Mouse (Mus musculus) hindbrain, embryonic 13.5 days (tissue): ENCODE measurements around the gene Gm2042. TPM values are rescaled to one million over a fixed set of nuclear protein-coding genes. Genes with fewer than 3 reads are reported as not detected.
"Not testable (repeated sequence)": the region's sequence is repeated elsewhere in the genome, so short reads cannot be mapped to it uniquely, and the experiment has no call there.

Experiments used
- ATAC-seq: fragments of 200-750 bp; cut with Nextera tagmentation; 2 replicates; pipeline ENCODE4 v1.8.0; 2017; ENCODE audit warnings: moderate TSS enrichment; ENCODE audit not compliant: low FRiP score
- H3K27ac ChIP-seq: fragments of 300-500 bp; sonication (generic); 2 replicates; pipeline ENCODE4 v1.5.1; 2015; ENCODE audit warnings: inconsistent platforms, mild to moderate bottlenecking, moderate library complexity
- H3K27me3 ChIP-seq: fragments of 300-500 bp; sonication (generic); 2 replicates; pipeline ENCODE4 v1.6.1; 2015; ENCODE audit warnings: mild to moderate bottlenecking, inconsistent platforms
- H3K36me3 ChIP-seq: fragments of 300-500 bp; sonication (generic); 2 replicates; pipeline ENCODE4 v1.6.1; 2015; ENCODE audit warnings: mild to moderate bottlenecking, inconsistent platforms
- H3K4me1 ChIP-seq: fragments of 300-500 bp; sonication (generic); replicated peaks from 2 replicates; pipeline ENCODE4 v1.6.1; 2015; ENCODE audit warnings: inconsistent platforms
- H3K4me2 ChIP-seq: fragments of 300-500 bp; sonication (generic); 2 replicates; pipeline ENCODE4 v1.6.1; 2015; ENCODE audit warnings: inconsistent platforms, mild to moderate bottlenecking, moderate library complexity
- H3K4me3 ChIP-seq: fragments of 300-500 bp; sonication (generic); 2 replicates; pipeline ENCODE4 v1.5.1; 2015; ENCODE audit warnings: mild to moderate bottlenecking, inconsistent platforms
- H3K9ac ChIP-seq: fragments of 300-500 bp; sonication (generic); 2 replicates; pipeline ENCODE4 v1.6.1; 2015; ENCODE audit warnings: mild to moderate bottlenecking, inconsistent platforms
- H3K9me3 ChIP-seq: fragments of 300-500 bp; sonication (generic); 2 replicates; pipeline ENCODE4 v1.6.1; 2016; ENCODE audit warnings: inconsistent platforms
- WGBS: fragments of 180-500 bp; shearing (Covaris S2); methylation state at CpG from one replicate; pipeline ENCODE4 v1.1.7; 2015; 5-methylcytosine and 5-hydroxymethylcytosine counted together
- polyA plus RNA-seq: library from polyadenylated mRNA; unstranded; fragments of >200 nt; fragmentation: Nextera tagmentation; extraction: Ambion mirVana; gene quantifications from 2 replicates; pipeline ENCODE4 v1.2.1, GENCODE M21; 2015

Gm2042 gene
- not detected in 2 replicates for polyA plus RNA-seq

- H3K4me1 ChIP-seq, H3K4me2 ChIP-seq, H3K9ac ChIP-seq, H3K36me3 ChIP-seq, H3K27ac ChIP-seq, H3K4me3 ChIP-seq, H3K27me3 ChIP-seq, ATAC-seq, H3K9me3 ChIP-seq: not testable (repeated sequence)
- WGBS: 91% methylated on average over 2 of the region's 2 CpGs
These were observed at the start of gene Gm2042 for GRCm38 (mm10) chr12:87953780-87954179. Gene Gm2042 (plus strand): TSS chr12:87954080.

- not testable (repeated sequence) for H3K4me2 ChIP-seq, H3K9ac ChIP-seq, H3K27me3 ChIP-seq, H3K27ac ChIP-seq, H3K36me3 ChIP-seq, H3K9me3 ChIP-seq, H3K4me3 ChIP-seq, ATAC-seq, H3K4me1 ChIP-seq
- 77% methylated on average over 2 of the region's 2 CpGs for WGBS
These were observed 34.2 kb upstream of the Gm2042 start, which contains the start of gene Gm2035 for GRCm38 (mm10) chr12:87919721-87920120. Gene Gm2035 (minus strand): TSS chr12:87919857.

- H3K9ac ChIP-seq, H3K4me3 ChIP-seq, H3K27ac ChIP-seq, H3K27me3 ChIP-seq, H3K36me3 ChIP-seq, H3K4me2 ChIP-seq, H3K4me1 ChIP-seq, H3K9me3 ChIP-seq, ATAC-seq: not testable (repeated sequence)
These were observed 30.1 kb downstream of the Gm2042 start for GRCm38 (mm10) chr12:87984000-87984399.

- not testable (repeated sequence) for H3K27me3 ChIP-seq, H3K4me1 ChIP-seq, H3K27ac ChIP-seq, H3K9ac ChIP-seq, H3K9me3 ChIP-seq, H3K4me2 ChIP-seq, H3K36me3 ChIP-seq, ATAC-seq, H3K4me3 ChIP-seq
- 77% methylated on average over 3 of the region's 3 CpGs for WGBS
These were observed 50.2 kb downstream of the Gm2042 start for GRCm38 (mm10) chr12:88004118-88004517.

Other genes with a start within 250 kb of the Gm2042 start
- gene Gm21319, start 178.3 kb upstream of the Gm2042 start, polyA plus RNA-seq: not detected in 2 replicates
- not detected in 2 replicates for gene Gm21936, start 158.6 kb upstream of the Gm2042 start, polyA plus RNA-seq
- gene BB287469, start 137.5 kb upstream of the Gm2042 start, polyA plus RNA-seq: not detected in 2 replicates
- not detected in 2 replicates for gene Gm2001, start 111.7 kb upstream of the Gm2042 start, polyA plus RNA-seq
- not detected in 2 replicates for gene Gm2016, start 80.0 kb upstream of the Gm2042 start, polyA plus RNA-seq
- gene Gm2022, start 58.7 kb upstream of the Gm2042 start, polyA plus RNA-seq: not detected in 2 replicates
- gene Gm2035, start 34.2 kb upstream of the Gm2042 start, polyA plus RNA-seq: not detected in 2 replicates
- gene Gm2075, start 57.8 kb downstream of the Gm2042 start, polyA plus RNA-seq: not detected in 2 replicates
- gene Gm6803, start 64.7 kb downstream of the Gm2042 start, polyA plus RNA-seq: not detected in 2 replicates
- gene Gm2056, start 72.9 kb downstream of the Gm2042 start, polyA plus RNA-seq: not detected in 2 replicates
- not detected in 2 replicates for gene Gm16368, start 129.6 kb downstream of the Gm2042 start, polyA plus RNA-seq
- not detected in 2 replicates for gene Gm10436, start 228.0 kb downstream of the Gm2042 start, polyA plus RNA-seq